Mouse (Mus musculus): Measurements from ENCODE around the gene Stx8. TPM values are rescaled to one million over a fixed set of nuclear protein-coding genes. Genes with fewer than 3 reads are reported as not detected.
A peak's percentile ranks its signal among the peaks of the same experiment; 100 is the strongest.

The Stx8 gene
- polyA plus RNA-seq, 1 experiment from 2014 or later, result 47.2 TPM

- no peaks in the 10 kb centered on the region for H3K9me3 ChIP-seq
- no peak overlapping the region for H3K4me3 ChIP-seq
- no peak for DNase-seq (ENCODE audit: extremely low spot score, low spot score)
- no peaks in the 10 kb centered on the region for H3K36me3 ChIP-seq (replicated peaks)
- peaks cover 45% of the 10 kb centered on the region for H3K4me1 ChIP-seq
- 0 out of 2 replicates have a peak overlapping the region, but pooled peaks have one; percentile 35 for H3K27ac ChIP-seq
- H3K27me3 ChIP-seq (ENCODE audit: poor library complexity, severe bottlenecking), result peaks cover 20% of the 10 kb centered on the region
- WGBS, result 92% methylated on average over 10 of the region's 10 CpGs
Measured at GRCm38 (mm10) chr11:68117878-68118660, 152.1 kb downstream of the Stx8 start.

GRCm38 (mm10) chr11:68118679-68119078, 152.7 kb downstream of the Stx8 start:
- H3K4me3 ChIP-seq, result no peak overlapping the region
- no peak overlapping the region for H3K27ac ChIP-seq
- H3K4me1 ChIP-seq, result peaks cover 40% of the 10 kb centered on the region
- no peaks in the 10 kb centered on the region for H3K9me3 ChIP-seq
- WGBS, result 89% methylated on average over 4 of the region's 4 CpGs
- H3K36me3 ChIP-seq (replicated peaks), result no peaks in the 10 kb centered on the region
- no peak for DNase-seq (ENCODE audit: extremely low spot score, low spot score)
- peaks cover 26% of the 10 kb centered on the region for H3K27me3 ChIP-seq (ENCODE audit: poor library complexity, severe bottlenecking)

GRCm38 (mm10) chr11:68119136-68119535, 153.1 kb downstream of the Stx8 start:
- Histone ChIP-seq H3K36me3 (replicated peaks) (no peaks in the 10 kb centered on the region), H3K27ac (no peak overlapping the region), H3K9me3 (no peaks in the 10 kb centered on the region), H3K4me3 (no peak overlapping the region), H3K4me1 (peaks cover 35% of the 10 kb centered on the region), H3K27me3 (ENCODE audit: poor library complexity, severe bottlenecking) (peaks cover 26% of the 10 kb centered on the region)
- no peak for DNase-seq (ENCODE audit: extremely low spot score, low spot score)
- WGBS, result 91% methylated on average over 13 of the region's 13 CpGs

GRCm38 (mm10) chr11:68121260-68121659, 155.3 kb downstream of the Stx8 start:
- no peak for DNase-seq (ENCODE audit: extremely low spot score, low spot score)

GRCm38 (mm10) chr11:68121660-68122059, 155.7 kb downstream of the Stx8 start:
- H3K4me1 ChIP-seq, result peaks cover 28% of the 10 kb centered on the region
- H3K27me3 ChIP-seq (ENCODE audit: poor library complexity, severe bottlenecking), result peaks cover 26% of the 10 kb centered on the region
- WGBS, result 25% methylated on average over 6 of the region's 6 CpGs
- no peak overlapping the region for H3K4me3 ChIP-seq
- no peaks in the 10 kb centered on the region for H3K36me3 ChIP-seq (replicated peaks)
- no peaks in the 10 kb centered on the region for H3K9me3 ChIP-seq
- no peak for DNase-seq (ENCODE audit: extremely low spot score, low spot score)
- H3K27ac ChIP-seq, result no peak overlapping the region

More at GRCm38 (mm10) chr11:68121260-68121659, 155.3 kb downstream of the Stx8 start:
- no peaks in the 10 kb centered on the region for H3K36me3 ChIP-seq (replicated peaks)
- peaks cover 26% of the 10 kb centered on the region for H3K27me3 ChIP-seq (ENCODE audit: poor library complexity, severe bottlenecking)
- no peak overlapping the region for H3K4me3 ChIP-seq
- H3K4me1 ChIP-seq, result peaks cover 30% of the 10 kb centered on the region
- no peak overlapping the region for H3K27ac ChIP-seq
- 24% methylated on average over 6 of the region's 6 CpGs for WGBS
- H3K9me3 ChIP-seq, result no peaks in the 10 kb centered on the region

GRCm38 (mm10) chr11:68126071-68126470, 160.1 kb downstream of the Stx8 start:
- 94% methylated on average over 9 of the region's 9 CpGs for WGBS
- no peak overlapping the region for H3K27ac ChIP-seq
- H3K4me1 ChIP-seq, result peaks cover 14% of the 10 kb centered on the region
- no peaks in the 10 kb centered on the region for H3K9me3 ChIP-seq
- H3K27me3 ChIP-seq (ENCODE audit: poor library complexity, severe bottlenecking), result peaks cover 13% of the 10 kb centered on the region
- no peaks in the 10 kb centered on the region for H3K36me3 ChIP-seq (replicated peaks)
- DNase-seq (ENCODE audit: extremely low spot score, low spot score), result no peak
- H3K4me3 ChIP-seq, result no peak overlapping the region

GRCm38 (mm10) chr11:68134494-68134893, 168.5 kb downstream of the Stx8 start:
- no peak overlapping the region for H3K27ac ChIP-seq
- 90% methylated on average over 7 of the region's 7 CpGs for WGBS

GRCm38 (mm10) chr11:68135350-68135749, 169.4 kb downstream of the Stx8 start:
- peaks cover 12% of the 10 kb centered on the region for H3K4me1 ChIP-seq
- H3K36me3 ChIP-seq (replicated peaks), result no peaks in the 10 kb centered on the region
- H3K27me3 ChIP-seq (ENCODE audit: poor library complexity, severe bottlenecking), result peaks cover 25% of the 10 kb centered on the region
- H3K27ac ChIP-seq, result no peak overlapping the region
- WGBS, result 86% methylated on average over 9 of the region's 9 CpGs
- no peaks in the 10 kb centered on the region for H3K9me3 ChIP-seq
- no peak for DNase-seq (ENCODE audit: extremely low spot score, low spot score)
- H3K4me3 ChIP-seq, result no peak overlapping the region

More at GRCm38 (mm10) chr11:68134494-68134893, 168.5 kb downstream of the Stx8 start:
- no peak overlapping the region for H3K4me3 ChIP-seq
- H3K4me1 ChIP-seq, result peaks cover 12% of the 10 kb centered on the region
- no peaks in the 10 kb centered on the region for H3K9me3 ChIP-seq
- peaks cover 17% of the 10 kb centered on the region for H3K27me3 ChIP-seq (ENCODE audit: poor library complexity, severe bottlenecking)
- no peaks in the 10 kb centered on the region for H3K36me3 ChIP-seq (replicated peaks)
- DNase-seq (ENCODE audit: extremely low spot score, low spot score), result no peak

- H3K4me3 ChIP-seq, result no peak overlapping the region
- H3K36me3 ChIP-seq (replicated peaks), result no peaks in the 10 kb centered on the region
- H3K27me3 ChIP-seq (ENCODE audit: poor library complexity, severe bottlenecking), result peaks cover 38% of the 10 kb centered on the region
- WGBS, result 88% methylated on average over 8 of the region's 8 CpGs
- H3K4me1 ChIP-seq, result peaks cover 13% of the 10 kb centered on the region
- H3K27ac ChIP-seq, result no peak overlapping the region
- no peak for DNase-seq (ENCODE audit: extremely low spot score, low spot score)
- H3K9me3 ChIP-seq, result no peaks in the 10 kb centered on the region
Measured at GRCm38 (mm10) chr11:68136687-68137086, 170.7 kb downstream of the Stx8 start.

GRCm38 (mm10) chr11:68142296-68142695, 176.3 kb downstream of the Stx8 start:
- Histone ChIP-seq H3K27me3 (ENCODE audit: poor library complexity, severe bottlenecking) (peaks cover 72% of the 10 kb centered on the region), H3K36me3 (replicated peaks) (no peaks in the 10 kb centered on the region), H3K9me3 (no peaks in the 10 kb centered on the region), H3K27ac (no peak overlapping the region), H3K4me3 (no peak overlapping the region), H3K4me1 (peaks cover 49% of the 10 kb centered on the region)
- no peak for DNase-seq (ENCODE audit: extremely low spot score, low spot score)
- 56% methylated on average over 8 of the region's 8 CpGs for WGBS

GRCm38 (mm10) chr11:68144235-68145065, 178.5 kb downstream of the Stx8 start:
- peaks cover 71% of the 10 kb centered on the region for H3K4me1 ChIP-seq
- no peak for DNase-seq (ENCODE audit: extremely low spot score, low spot score)
- no peaks in the 10 kb centered on the region for H3K9me3 ChIP-seq
- H3K27ac ChIP-seq, result peak overlapping the region; percentile 83
- peaks cover 81% of the 10 kb centered on the region for H3K27me3 ChIP-seq (ENCODE audit: poor library complexity, severe bottlenecking)
- no peaks in the 10 kb centered on the region for H3K36me3 ChIP-seq (replicated peaks)
- 43% methylated on average over 13 of the region's 13 CpGs for WGBS
- H3K4me3 ChIP-seq, result peak overlapping the region; percentile 32

GRCm38 (mm10) chr11:68145066-68145585, 179.1 kb downstream of the Stx8 start:
- Histone ChIP-seq H3K4me3 (peak overlapping the region; percentile 32), H3K27me3 (ENCODE audit: poor library complexity, severe bottlenecking) (peaks cover 81% of the 10 kb centered on the region), H3K27ac (peak overlapping the region; percentile 83), H3K9me3 (no peaks in the 10 kb centered on the region), H3K36me3 (replicated peaks) (no peaks in the 10 kb centered on the region), H3K4me1 (peaks cover 78% of the 10 kb centered on the region)
- DNase-seq (ENCODE audit: extremely low spot score, low spot score), result peak; percentile 40
- 8% methylated on average over 13 of the region's 13 CpGs for WGBS
